Mouse (Mus musculus): ENCODE results near the gene Sprr2a3.
"Not testable (repeated sequence)": the region's sequence is repeated elsewhere in the genome, so short reads cannot be mapped to it uniquely, and the experiment has no call there.

Gene Sprr2a3

GRCm38 (mm10) chr3:92285101-92285500 is at the start of gene Sprr2a3:
Sprr2a3 (plus strand) TSS chr3:92285417.
- DNase-seq (ENCODE audit: extremely low read depth, low read depth, low spot score), result not testable (repeated sequence)

- DNase-seq (ENCODE audit: extremely low read depth, low read depth, low spot score), result not testable (repeated sequence)
These were observed 48.6 kb upstream of the Sprr2a3 start for GRCm38 (mm10) chr3:92236463-92237189.

GRCm38 (mm10) chr3:92238736-92239135 is 46.5 kb upstream of the Sprr2a3 start:
- not testable (repeated sequence) for DNase-seq (ENCODE audit: extremely low read depth, low read depth, low spot score)

GRCm38 (mm10) chr3:92239197-92239596 is 46.0 kb upstream of the Sprr2a3 start:
- DNase-seq (ENCODE audit: extremely low read depth, low read depth, low spot score), result not testable (repeated sequence)

- not testable (repeated sequence) for DNase-seq (ENCODE audit: extremely low read depth, low read depth, low spot score)
These were observed 40.4 kb upstream of the Sprr2a3 start for GRCm38 (mm10) chr3:92244833-92245232.

GRCm38 (mm10) chr3:92246245-92246644 is 39.0 kb upstream of the Sprr2a3 start:
- not testable (repeated sequence) for DNase-seq (ENCODE audit: extremely low read depth, low read depth, low spot score)

- DNase-seq (ENCODE audit: extremely low read depth, low read depth, low spot score), result not testable (repeated sequence)
These were observed 36.7 kb upstream of the Sprr2a3 start for GRCm38 (mm10) chr3:92248494-92248893.

- DNase-seq (ENCODE audit: extremely low read depth, low read depth, low spot score), result not testable (repeated sequence)
These were observed 34.8 kb upstream of the Sprr2a3 start for GRCm38 (mm10) chr3:92250450-92250849.

GRCm38 (mm10) chr3:92253860-92254259 is 31.4 kb upstream of the Sprr2a3 start:
- not testable (repeated sequence) for DNase-seq (ENCODE audit: extremely low read depth, low read depth, low spot score)

GRCm38 (mm10) chr3:92258526-92258925 is 26.7 kb upstream of the Sprr2a3 start:
- not testable (repeated sequence) for DNase-seq (ENCODE audit: extremely low read depth, low read depth, low spot score)

GRCm38 (mm10) chr3:92263462-92263861 is 21.8 kb upstream of the Sprr2a3 start:
- DNase-seq (ENCODE audit: extremely low read depth, low read depth, low spot score), result not testable (repeated sequence)

- not testable (repeated sequence) for DNase-seq (ENCODE audit: extremely low read depth, low read depth, low spot score)
These were observed 13.7 kb upstream of the Sprr2a3 start for GRCm38 (mm10) chr3:92271414-92271985.

- DNase-seq (ENCODE audit: extremely low read depth, low read depth, low spot score), result not testable (repeated sequence)
These were observed 11.7 kb upstream of the Sprr2a3 start for GRCm38 (mm10) chr3:92273504-92273903.

- DNase-seq (ENCODE audit: extremely low read depth, low read depth, low spot score), result not testable (repeated sequence)
These were observed 11.2 kb upstream of the Sprr2a3 start for GRCm38 (mm10) chr3:92274018-92274417.

GRCm38 (mm10) chr3:92279663-92280062 is 5.6 kb upstream of the Sprr2a3 start:
- not testable (repeated sequence) for DNase-seq (ENCODE audit: extremely low read depth, low read depth, low spot score)

GRCm38 (mm10) chr3:92280963-92281606 is 4.1 kb upstream of the Sprr2a3 start:
- not testable (repeated sequence) for DNase-seq (ENCODE audit: extremely low read depth, low read depth, low spot score)

GRCm38 (mm10) chr3:92288489-92288888 is 3.3 kb downstream of the Sprr2a3 start:
- not testable (repeated sequence) for DNase-seq (ENCODE audit: extremely low read depth, low read depth, low spot score)

- no peak for DNase-seq (ENCODE audit: extremely low read depth, low read depth, low spot score)
These were observed 22.2 kb downstream of the Sprr2a3 start for GRCm38 (mm10) chr3:92307406-92307805.

GRCm38 (mm10) chr3:92316320-92316719 is 31.1 kb downstream of the Sprr2a3 start, which contains the start of gene Sprr2b:
Sprr2b (plus strand) TSS chr3:92316620.
- DNase-seq (ENCODE audit: extremely low read depth, low read depth, low spot score), result no peak

GRCm38 (mm10) chr3:92317384-92317783 is 32.2 kb downstream of the Sprr2a3 start:
- DNase-seq (ENCODE audit: extremely low read depth, low read depth, low spot score), result no peak

- no peak for DNase-seq (ENCODE audit: extremely low read depth, low read depth, low spot score)
These were observed 51.1 kb downstream of the Sprr2a3 start for GRCm38 (mm10) chr3:92336278-92336677.

GRCm38 (mm10) chr3:92338840-92339239 is 53.6 kb downstream of the Sprr2a3 start, which contains the start of gene Sprr2d:
Sprr2d (plus strand) TSS chr3:92339140.
- DNase-seq (ENCODE audit: extremely low read depth, low read depth, low spot score), result no peak
